Mouse (Mus musculus): ENCODE data around the gene Hephl1.

Gene Hephl1

DNA sequence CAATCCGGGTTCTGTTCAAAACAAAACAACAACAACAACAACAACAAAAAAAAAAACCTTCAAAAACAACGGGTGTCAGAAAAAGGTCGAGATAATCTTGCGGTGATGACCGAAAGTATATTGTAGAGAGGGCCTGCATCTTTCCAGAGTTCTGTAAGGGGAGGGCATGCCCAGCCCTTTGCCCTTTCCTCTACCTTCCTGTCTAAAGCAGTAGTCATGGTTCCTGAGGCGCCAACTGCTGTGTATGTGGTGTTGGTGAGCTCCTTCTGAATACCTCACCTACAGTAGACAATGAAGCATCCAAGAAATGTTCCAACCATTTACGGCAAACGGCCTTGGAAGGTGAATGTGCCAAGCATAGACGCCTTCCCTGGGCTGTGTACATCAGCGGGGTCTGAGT, 66.2 kb downstream of the Hephl1 start:
- no peak for DNase-seq

DNA sequence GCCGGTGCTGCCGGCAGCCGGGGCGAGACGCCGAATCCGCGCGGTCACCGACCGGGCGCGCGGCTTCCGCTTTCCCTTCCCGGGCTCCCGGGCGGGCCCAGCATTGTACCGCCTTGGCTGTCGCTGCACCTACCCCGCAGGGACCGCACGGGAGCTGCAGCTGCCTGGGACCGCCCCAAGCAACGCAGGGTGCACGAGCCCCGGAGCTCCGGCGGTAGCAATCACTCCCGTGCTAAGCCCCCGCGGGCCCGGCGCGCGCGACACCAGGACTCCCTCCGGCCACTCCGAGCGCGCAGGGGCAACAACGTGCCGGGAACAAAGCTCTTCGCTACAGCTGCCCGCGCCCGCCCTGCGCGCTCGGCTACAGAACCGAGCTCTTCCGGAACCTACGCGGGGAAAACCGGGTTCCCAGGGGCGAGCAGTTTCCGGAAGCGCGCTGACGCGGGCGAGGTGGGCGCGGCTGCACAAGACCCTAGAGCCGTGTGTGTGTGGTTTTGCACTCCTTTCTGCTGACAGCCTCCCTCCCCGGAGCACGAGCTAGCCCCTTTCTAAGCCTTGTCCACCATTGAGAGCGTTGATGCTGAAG, 66.7 kb downstream of the Hephl1 start, which contains the start of gene Panx1:
Gene Panx1, minus strand, starts transcription at position 395 of the 586 bp plus-strand sequence.
- peak; percentile 91 for DNase-seq

DNA sequence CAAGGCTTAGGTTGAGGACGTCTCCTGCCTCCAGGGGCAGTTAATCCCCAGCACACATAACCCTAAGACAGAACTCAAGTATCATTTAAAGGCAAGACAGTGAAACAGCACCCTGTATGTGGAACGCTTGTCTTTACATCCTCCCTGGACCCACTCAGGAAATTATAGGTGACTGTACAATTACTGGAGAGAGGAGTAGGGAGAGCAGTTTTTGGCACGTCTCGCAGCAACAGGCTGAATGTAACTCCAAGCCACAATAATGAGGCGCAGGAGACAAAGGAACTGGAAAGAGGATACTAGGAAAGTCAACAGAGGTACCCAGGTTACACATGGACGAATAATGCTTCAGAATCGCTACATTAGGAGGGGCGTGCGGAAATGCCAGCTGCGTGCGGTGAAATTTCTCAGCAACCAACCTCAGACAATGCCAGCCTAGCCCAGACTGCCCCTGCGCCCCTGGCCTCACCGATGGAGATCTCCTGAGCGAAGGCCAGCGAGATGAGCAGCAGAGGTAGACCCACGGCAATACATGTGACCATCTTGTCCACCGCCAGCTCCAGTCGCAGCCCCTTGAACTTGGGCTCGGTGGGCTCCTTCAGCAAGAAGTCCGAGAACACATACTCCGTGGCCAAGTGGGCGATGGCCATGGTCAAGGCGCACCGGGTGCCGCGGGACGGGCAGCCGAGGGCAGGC, 67.4 kb downstream of the Hephl1 start:
- DNase-seq: no peak

GRCm38 (mm10) chr9:15041556-15041955, 70.4 kb downstream of the Hephl1 start:
- DNase-seq: no peak

DNA sequence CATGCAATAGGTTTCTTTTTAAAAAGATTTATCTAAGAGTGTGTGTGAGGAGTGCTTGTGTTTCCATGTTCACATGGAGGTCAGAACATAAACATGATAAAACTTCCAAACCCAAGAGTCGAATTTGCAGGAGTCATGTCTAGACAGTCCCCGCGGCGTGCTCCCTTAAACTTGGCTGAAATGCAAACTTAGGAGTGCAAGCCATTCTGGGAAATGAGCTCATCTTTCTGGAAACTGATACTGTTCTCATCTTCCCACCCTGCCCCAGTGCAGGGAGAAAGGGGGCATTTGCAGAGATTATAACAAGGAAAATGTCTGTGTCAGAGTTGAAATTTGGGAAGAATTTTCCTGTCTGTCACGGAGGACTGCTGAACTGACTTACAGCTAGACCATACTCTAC, 72.1 kb downstream of the Hephl1 start:
- DNase-seq: no peak

DNA sequence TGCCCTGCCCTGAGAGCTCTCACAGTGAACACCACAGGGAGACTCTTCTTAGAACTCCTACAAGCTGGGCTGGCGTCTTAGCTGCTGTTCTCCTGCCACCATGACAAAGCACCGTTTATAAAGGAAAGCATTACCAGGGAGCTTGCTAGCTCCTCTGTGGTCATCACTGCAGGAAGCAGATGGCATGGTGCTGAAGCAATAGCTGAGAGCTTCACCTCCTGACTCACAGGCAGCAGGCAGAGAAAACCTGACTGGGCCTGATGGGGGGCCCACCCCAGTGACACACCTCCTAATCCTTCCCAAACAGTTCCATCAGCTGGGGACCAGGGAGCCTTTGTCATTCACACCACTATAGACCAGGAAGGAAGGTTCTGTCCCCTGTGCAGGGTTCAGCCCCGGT, 74.2 kb downstream of the Hephl1 start:
- no peak for DNase-seq

GRCm38 (mm10) chr9:15037237-15037636, 74.7 kb downstream of the Hephl1 start:
- DNase-seq: no peak

DNA sequence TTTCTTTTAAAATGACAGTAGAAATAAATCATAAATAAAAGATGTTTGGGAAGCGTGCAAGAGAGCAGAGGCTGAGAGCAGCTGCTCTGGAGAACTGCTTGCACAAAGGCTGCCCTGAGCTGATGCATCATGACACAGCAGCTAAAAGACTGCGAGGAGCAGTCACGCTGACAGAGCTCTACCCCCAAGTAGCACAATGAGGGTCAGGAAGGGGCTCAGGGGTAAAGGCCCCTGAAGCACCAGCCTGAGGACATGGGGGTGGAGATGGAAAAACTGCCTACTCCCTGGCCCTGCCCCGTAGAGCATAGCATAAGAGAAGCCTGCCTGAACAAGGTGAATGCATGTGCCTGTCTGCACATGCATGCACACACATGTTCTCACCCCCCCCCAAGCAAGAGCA, 75.1 kb downstream of the Hephl1 start:
- peak; percentile 33 for DNase-seq

GRCm38 (mm10) chr9:15036405-15036804, 75.5 kb downstream of the Hephl1 start:
- no peak for DNase-seq

- no peak for DNase-seq
Observed at GRCm38 (mm10) chr9:15035979-15036378, 75.9 kb downstream of the Hephl1 start.

- no peak for DNase-seq
Observed at GRCm38 (mm10) chr9:15034546-15035273, 77.2 kb downstream of the Hephl1 start.

GRCm38 (mm10) chr9:15033568-15034160, 78.2 kb downstream of the Hephl1 start:
- DNase-seq: peak; percentile 64

- DNase-seq: no peak
Observed at GRCm38 (mm10) chr9:15032797-15033196, 79.1 kb downstream of the Hephl1 start.

DNA sequence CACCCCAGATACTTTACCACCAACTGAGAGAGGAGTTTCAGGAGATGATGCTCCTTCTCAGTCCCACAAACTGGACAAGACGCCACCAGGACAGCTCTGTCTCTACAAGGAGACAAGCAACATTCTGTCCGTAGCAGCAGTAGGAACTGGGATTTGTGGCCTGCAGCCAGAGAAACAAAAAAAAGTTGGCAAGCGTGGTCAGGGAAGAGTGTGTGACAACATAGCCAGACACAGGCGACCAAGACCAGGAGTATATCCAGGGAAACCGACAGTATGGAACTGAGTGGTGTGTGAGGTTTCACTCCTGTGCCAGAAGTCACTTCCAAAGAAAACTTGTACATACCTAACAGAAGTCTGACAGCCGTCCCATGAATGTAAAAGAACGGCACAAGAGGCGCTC, 81.1 kb downstream of the Hephl1 start:
- no peak for DNase-seq

DNA sequence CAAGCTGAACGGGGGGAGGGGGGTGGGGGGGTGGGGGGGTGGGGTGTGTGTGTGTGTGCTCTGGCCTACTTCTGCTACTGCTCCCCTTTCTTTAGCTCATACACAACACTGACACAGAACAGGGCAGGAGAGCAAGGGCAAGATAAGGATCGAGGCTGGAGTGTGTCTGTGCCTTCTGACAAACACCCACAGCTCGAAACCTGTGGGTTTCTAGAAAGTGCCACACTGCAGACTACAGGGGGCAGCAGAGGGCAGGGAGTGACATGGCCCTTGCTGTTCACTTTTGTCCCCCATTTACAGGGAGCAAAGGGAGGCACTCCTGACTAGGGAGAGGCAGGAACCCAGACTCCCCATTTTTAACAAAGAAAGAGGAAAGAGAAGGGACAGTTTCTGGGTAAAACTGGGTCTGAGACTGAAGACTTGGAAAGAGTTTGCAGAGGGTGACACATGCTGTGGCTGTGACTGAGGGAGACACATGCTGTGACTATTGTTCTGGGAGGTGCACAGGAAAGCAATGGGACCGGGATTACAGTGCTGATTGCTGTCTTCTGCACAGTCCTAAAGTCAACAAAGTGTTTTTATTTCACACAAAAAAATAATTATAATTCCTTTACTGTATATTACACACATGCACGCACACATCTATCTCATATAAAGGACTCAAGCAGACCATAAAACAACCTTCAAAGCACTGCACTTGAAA, 82.7 kb downstream of the Hephl1 start:
- DNase-seq: peak; percentile 62

DNA sequence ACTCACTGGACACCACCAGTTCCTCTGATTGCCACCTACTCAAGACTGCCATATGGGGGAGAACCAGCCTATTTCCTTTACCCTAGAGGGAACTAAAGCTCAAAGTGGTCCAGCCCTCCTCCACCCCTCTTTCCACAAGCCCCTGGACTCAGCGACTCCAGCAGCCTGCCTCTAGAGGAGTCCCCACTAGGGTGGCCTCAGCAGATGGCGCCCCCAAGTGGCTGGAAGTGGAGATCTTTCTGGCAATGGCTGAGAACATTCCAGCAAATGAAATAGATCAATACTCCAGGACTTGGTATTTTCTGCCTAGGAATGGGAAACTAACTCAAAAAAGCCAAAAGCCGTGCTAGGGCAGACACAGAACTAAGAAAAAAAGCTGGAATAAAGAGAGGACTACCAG, 84.2 kb downstream of the Hephl1 start:
- no peak for DNase-seq

DNA sequence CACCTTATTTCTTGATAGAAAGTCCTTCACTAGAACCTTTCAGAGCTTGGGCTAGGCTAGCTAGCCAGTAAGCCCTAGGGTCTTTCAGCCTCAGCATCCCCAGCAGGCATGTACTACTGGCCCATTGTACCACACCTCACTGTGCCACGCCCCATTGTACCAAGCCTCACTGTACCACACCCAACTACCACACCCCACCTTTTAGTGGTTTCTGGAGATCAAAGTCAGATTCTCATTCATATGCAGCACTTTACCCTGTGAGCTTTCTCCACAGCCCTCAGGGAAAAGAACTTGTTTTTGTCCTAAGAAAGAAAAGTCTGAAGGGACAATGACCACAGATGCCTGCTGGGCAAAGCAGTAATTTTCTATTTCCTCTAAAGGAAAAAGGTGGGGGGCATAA, 88.9 kb downstream of the Hephl1 start:
- no peak for DNase-seq

DNA sequence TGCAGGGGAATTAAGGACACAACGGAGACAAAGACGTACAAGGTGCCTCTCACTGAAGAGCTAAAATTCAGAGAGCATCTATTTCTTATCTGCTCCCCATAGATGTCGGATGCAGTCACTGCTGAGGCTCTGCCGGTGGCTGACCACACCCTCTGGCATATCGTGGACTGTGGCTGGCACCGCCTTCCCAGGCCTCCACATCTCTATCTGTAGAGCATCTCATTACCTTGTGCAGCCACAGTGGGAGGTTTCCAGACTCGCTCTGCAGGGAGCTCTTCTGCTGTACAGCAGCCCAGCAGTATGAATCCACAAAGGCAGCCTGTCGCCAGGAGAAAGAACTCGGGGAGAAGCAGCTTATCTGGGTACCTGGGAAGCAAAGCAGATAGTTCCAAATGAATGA, 90.8 kb downstream of the Hephl1 start:
- DNase-seq: no peak

DNA sequence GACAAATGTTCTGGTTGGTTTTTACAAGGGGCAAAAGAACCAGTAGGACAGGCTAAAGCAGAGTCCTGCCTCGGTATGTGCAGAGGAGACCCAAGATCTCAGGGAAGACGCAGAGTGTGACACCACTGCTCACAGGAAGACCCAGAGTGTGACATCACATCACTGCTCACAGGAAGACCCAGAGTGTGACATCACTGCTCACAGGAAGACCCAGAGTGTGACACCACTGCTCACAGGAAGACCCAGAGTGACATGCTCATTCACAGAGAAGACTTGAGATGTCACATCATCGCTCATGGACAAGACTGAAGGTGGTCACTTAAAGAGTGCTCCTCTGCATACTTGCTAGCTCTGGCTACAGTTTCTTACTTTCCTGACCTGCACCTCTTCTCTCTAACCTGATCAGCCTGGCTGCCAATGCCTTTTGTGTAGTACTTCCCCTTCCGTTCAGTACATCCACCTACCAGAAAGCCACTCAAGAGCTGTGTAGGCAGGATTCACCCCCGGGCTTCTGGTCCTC, 91.3 kb downstream of the Hephl1 start:
- DNase-seq: no peak

DNA sequence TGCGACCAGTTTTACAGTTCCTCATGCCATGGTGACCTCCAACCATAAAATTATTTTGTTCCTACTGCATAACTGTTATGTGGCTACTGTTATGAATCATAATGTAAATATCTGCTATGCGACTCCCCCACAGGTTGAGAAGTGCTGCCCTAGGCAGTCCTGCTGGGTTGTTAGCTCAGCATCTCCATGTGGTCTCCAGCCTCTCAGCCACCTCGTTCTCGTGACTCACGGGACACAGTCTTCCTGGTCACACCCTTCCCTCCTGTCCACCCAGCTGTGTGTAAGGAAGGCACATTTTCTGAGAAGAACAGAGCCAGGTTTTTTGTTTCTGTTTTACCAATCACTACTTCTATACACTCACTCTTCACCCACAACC, 93.2 kb downstream of the Hephl1 start:
- no peak for DNase-seq

DNA sequence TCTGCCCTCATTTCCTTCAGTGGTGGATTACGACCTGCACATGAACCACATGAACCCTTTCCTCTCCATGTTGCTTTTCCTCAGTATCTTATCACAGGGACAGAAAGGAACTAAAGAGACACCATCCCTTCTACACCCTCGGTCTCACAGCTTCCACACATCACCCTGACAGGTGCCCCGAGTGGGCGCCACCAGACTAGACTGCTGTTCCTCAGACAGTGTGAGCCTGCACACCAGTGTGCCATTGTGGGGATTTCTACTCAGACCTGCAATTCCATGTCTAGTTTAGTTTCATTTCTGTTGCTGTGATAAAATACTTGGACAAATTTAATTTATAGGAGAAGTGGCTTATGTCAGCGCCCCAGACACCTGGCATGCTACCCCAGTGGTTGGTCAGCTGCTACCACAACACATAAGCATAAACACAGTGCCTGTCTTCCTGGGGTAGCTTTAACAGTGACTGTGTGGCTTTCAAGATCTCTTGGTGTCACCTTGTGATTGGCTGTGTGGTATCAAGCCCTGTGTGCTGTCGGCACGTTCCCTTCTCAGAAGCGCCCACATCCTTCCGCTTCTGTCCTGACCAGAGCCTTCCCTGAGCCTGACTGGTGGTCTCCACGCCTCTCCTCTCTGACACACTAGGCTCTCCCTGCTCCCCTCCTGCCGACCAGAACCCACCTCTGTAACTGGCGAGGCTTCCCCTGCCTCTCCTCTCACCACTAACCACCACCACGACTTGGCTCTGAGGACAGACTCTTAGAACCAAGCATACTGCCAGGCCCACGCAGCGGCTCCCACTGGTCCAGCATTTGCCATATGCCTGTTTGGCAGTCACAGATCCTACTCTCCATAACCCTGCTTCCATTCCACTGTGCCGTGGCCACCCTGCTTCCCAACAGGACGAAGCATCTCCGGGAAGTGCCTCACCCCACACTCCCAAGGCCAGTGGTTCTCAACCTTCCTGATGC, 93.8 kb downstream of the Hephl1 start:
- no peak for DNase-seq

Measured in embryo, embryonic 11 days (tissue).